Mouse (Mus musculus) embryo, embryonic 11 days (tissue): ENCODE measurements around the gene Fsd2.

Source experiments
- DNase-seq: peaks from one replicate; pipeline ENCODE4 v3.0.0-alpha.2; 2015

Fsd2 gene

GRCm38 (mm10) chr7:81566892-81567291, at the start of gene Fsd2:
TSS of gene Fsd2 (minus strand) at chr7:81566944.
- DNase-seq = no peak

GRCm38 (mm10) chr7:81615031-81615430, 48.3 kb upstream of the Fsd2 start:
- no peak for DNase-seq

- no peak for DNase-seq
Measured at GRCm38 (mm10) chr7:81612856-81613635, 46.3 kb upstream of the Fsd2 start.

GRCm38 (mm10) chr7:81610125-81610524, 43.4 kb upstream of the Fsd2 start:
- DNase-seq = peak; percentile 36

GRCm38 (mm10) chr7:81606452-81606851, 39.7 kb upstream of the Fsd2 start:
- DNase-seq = no peak

GRCm38 (mm10) chr7:81605489-81605888, 38.7 kb upstream of the Fsd2 start:
- no peak for DNase-seq

- DNase-seq = no peak
Measured at GRCm38 (mm10) chr7:81604991-81605390, 38.2 kb upstream of the Fsd2 start.

- no peak for DNase-seq
Measured at GRCm38 (mm10) chr7:81599379-81600280, 32.9 kb upstream of the Fsd2 start.

- DNase-seq = no peak
Measured at GRCm38 (mm10) chr7:81597660-81598059, 30.9 kb upstream of the Fsd2 start.

- no peak for DNase-seq
Measured at GRCm38 (mm10) chr7:81596086-81596485, 29.3 kb upstream of the Fsd2 start.

- DNase-seq = no peak
Measured at GRCm38 (mm10) chr7:81595056-81595455, 28.3 kb upstream of the Fsd2 start.

- no peak for DNase-seq
Measured at GRCm38 (mm10) chr7:81593387-81593786, 26.6 kb upstream of the Fsd2 start.

GRCm38 (mm10) chr7:81592686-81593085, 25.9 kb upstream of the Fsd2 start:
- no peak for DNase-seq

GRCm38 (mm10) chr7:81587238-81587637, 20.5 kb upstream of the Fsd2 start:
- no peak for DNase-seq

- no peak for DNase-seq
Measured at GRCm38 (mm10) chr7:81585326-81585725, 18.6 kb upstream of the Fsd2 start.

- no peak for DNase-seq
Measured at GRCm38 (mm10) chr7:81583512-81583911, 16.8 kb upstream of the Fsd2 start.

- no peak for DNase-seq
Measured at GRCm38 (mm10) chr7:81579312-81579711, 12.6 kb upstream of the Fsd2 start.

GRCm38 (mm10) chr7:81578413-81578812, 11.7 kb upstream of the Fsd2 start:
- DNase-seq = no peak

- no peak for DNase-seq
Measured at GRCm38 (mm10) chr7:81577872-81578271, 11.1 kb upstream of the Fsd2 start.

- DNase-seq = no peak
Measured at GRCm38 (mm10) chr7:81575606-81576005, 8.9 kb upstream of the Fsd2 start.

- no peak for DNase-seq
Measured at GRCm38 (mm10) chr7:81573821-81574220, 7.1 kb upstream of the Fsd2 start.

GRCm38 (mm10) chr7:81573397-81573796, 6.7 kb upstream of the Fsd2 start:
- DNase-seq = no peak

- DNase-seq = no peak
Measured at GRCm38 (mm10) chr7:81572610-81573268, 6.0 kb upstream of the Fsd2 start.
